Mouse (Mus musculus) granulocyte monocyte progenitor cell, adult 5-6 weeks (primary cell): ENCODE results near the gene Tyw1. TPM values are rescaled to one million over a fixed set of nuclear protein-coding genes. Genes with fewer than 3 reads are reported as not detected.

Experiments
- ATAC-seq: replicated peaks from 2 replicates; pipeline ENCODE4 v1.8.0; 2016; ENCODE audit warnings: mild to moderate bottlenecking, moderate TSS enrichment, inconsistent platforms; ENCODE audit not compliant: poor library complexity, severe bottlenecking
- total RNA-seq, 2 experiments: library from RNA; stranded (forward) in 1 of 2; stranded (reverse) in 1 of 2; fragments of 200-712, 200-1000 nt in 1 of 2; fragments of >200 nt in 1 of 2; fragmentation: Nextera tagmentation in 1 of 2; gene quantifications; 2 replicates each; pipeline ENCODE4 v1.2.3; 2014 to 2017

The Tyw1 gene
- total RNA-seq (2014; fragmentation: Nextera tagmentation), result 12.0 and 16.7 TPM in 2 replicates
- 31.9 and 37.4 TPM in 2 replicates for total RNA-seq (2017)

DNA sequence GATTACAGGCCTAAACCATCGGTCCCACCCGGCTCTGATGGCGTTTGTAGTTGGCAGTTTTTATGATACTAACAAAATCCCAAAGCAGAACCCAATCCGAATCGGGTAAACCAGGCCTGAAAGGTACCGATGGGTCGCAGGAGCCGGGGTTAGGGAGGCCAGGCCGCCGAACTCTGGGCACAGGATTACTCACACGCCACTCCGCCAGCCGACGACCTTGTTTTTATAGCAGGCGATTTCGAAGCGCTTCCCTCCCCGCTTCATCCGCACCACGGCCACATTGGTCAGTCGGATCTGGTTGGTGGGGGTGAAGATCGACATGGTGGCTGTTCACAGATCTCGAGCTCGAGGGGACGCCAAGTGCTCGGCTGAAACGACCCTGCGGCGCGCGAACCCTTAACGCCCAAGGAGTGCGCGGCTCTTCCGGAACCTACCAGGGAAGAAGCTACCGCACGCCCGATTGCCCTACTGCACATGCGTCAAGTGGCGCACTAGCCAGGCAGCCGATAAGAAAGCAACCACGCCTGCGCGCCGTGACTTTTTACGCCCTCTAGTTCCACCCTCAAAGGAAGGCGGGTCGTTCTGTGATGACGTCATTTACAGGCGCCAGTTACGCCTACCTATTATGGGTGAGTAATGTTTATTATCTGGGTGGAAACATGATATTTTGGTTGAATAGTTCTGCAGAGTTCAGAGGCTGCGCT lies at the start of gene Tyw1, which contains the start of gene Sbds:
TSS of gene Tyw1 (plus strand) at position 603 of the 704 bp plus-strand sequence.
TSS of gene Sbds (minus strand) at position 514 of the 704 bp plus-strand sequence.
- ATAC-seq, result peak; percentile 72

DNA sequence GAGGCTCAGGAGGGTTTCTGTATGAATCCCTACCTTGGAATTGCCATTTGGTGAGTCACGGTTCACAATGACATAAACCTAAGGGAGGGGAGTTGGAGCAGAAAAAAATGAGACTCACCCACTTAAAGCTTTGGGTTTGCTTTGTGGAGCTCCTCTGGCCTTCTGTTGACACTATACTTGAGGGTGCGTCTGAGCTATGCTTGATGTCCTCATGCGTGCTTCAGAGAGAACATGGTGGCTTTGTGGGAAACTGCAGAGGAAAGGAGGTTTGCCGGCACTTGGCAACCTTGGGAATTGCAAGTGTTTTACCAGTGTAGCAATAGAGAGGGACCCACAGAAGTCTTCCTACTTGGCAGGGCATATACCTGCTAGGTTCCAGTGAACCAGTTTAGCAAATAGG lies 48.1 kb upstream of the Tyw1 start:
- no peak for ATAC-seq

DNA sequence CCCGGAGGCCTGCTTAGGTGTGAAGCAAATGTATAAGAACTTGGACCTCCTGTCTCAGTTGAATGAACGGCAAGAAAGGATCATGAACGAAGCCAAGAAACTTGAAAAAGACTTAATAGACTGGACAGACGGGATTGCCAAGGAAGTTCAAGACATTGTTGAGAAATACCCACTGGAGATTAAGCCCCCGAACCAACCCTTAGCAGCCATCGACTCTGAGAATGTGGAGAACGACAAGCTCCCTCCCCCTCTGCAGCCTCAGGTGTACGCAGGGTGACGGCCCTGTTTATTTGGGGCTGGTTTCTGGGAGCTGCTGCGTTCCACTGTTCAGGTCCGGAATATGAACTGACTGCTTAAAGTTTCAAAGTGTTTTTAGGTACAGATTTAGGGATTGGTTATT lies 42.5 kb upstream of the Tyw1 start:
- ATAC-seq, result no peak

DNA sequence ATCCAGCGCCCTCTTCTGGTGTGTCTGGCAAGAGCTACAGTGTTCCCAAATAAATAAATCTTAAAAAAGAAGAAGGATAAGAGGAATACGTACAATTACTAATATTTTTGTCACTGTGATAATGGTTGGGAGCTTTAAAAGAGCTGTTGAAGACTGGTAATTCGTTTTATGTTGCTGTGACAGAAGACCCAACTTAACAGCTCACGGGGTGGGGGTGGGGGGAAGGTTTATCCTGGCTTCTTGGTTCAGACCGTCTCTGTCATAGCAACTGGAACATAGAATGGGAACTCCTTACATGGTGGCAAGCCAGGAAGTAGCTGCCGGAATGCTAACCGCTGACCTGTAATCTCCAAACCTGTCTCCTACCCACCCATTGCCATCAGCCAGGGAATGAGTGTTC lies 38.6 kb upstream of the Tyw1 start, which contains the start of gene Tmem248:
TSS of gene Tmem248 (plus strand) at position 301 of the 400 bp plus-strand sequence.
- ATAC-seq, result no peak

DNA sequence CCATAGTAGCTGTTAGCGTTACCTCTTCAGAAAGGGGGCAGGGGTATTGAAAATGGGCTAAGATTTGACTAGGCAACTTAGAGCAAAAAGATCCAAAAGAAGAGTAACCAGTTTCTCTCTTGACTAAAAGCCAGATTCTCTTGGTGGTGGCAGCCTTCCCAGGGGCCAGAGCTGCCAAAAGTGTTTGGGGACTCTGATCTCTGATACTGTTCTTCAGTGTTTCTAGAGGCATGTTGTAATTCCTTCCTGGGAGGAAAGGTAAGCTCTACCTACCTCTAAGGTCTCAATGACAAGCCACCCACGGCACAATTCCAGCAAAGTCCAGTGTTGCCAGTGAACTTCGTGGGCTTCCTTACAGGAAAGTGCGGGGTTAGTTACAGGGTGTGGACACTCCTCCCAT lies 38.0 kb upstream of the Tyw1 start:
- no peak for ATAC-seq

DNA sequence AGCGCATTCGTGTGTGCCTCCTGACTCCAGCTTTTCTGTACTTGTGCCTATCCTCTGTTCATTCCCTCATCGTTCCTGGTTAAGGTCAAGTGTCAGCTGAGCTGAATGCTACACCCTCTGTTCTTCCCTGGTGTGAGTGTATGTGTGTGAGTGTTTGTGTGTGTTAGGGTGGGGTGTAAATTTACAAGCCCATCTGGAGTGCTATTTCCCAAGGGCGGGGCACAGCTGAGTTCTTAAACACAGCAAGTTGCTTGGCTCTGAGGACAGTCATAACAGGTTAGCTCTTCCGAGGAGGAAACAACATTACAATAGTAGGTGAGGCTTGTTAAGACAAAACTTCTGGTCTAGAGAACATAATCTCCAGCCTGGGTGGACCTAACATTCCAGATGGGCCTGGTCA lies 37.1 kb upstream of the Tyw1 start:
- ATAC-seq, result no peak

DNA sequence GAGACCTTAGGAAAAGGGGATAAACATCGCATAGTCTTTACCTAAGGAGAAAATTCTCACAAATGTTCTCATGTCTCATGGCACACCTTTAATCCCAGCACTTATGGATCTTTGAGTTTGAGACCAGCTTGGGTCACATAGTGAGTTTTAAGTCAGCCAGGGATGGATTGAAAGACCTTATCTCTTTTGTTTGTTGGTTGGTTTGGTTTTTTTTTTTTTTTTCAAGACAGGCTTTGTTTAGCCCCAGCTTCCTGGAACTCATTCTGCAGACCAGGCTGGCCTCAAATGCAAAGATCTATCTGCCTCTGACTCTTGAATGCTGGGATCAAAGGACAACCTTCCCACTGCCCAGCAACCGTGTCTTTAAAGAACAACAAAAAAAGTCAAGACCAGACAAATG lies 34.1 kb upstream of the Tyw1 start:
- ATAC-seq, result no peak

DNA sequence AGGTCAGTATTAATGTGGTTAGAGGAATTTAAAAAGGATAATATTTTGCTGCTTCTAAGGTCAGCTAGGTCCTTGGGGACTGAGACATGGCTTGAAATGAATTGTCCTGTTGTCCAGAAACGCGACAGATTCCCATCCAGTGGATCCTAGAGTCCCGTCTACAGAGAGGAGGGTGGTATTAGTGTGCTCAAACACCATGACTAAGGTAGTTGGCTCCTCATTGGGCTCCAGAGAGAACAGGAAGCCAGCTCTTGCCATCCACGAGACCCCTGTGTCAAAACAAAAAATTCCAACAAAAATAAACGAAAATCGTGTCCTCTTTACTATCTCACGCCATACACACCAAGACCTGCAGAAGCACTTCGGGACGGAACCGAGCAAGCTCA lies 33.7 kb upstream of the Tyw1 start:
- ATAC-seq, result peak; percentile 52

DNA sequence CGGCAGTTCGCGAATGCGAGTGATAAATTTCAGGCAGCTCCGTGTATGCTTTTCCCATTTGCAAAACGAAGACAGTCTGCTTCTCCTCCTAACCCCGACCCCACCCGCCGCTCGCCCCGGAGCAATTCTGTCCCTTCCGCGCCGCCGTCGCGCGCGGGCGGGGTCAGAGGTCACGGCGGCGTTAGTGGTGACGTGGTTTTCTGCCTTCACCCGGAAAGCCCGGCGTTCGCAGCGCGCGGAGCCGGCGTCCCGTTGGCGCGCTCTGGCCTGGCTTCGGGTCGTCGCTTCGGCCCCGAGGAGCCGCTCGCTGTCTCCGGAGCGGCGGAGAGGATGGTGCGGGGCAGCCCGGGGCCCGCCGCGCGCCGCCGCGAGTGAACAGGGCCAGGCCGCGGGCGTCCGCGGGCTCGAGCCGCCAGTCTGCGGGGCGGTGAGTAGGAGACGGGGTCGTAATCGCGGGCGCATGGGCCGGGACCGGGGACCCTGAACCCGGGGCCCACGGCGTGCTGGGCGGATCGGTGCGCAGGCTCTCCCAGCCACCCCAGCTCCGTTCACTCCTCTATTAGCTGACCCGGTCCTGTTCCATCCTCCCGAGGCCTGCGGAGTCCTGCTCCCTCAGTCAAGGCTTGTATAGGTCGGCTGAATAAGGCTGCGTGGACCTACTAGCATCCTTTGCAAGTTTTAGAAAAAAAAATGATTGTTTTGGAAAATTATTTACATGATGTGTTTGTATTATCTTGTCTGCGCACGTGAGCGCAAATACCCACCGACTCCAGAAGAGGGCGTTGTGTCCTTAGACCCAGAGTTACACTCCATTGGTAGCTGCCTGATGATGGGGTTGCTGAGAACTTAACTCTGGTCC lies 33.0 kb upstream of the Tyw1 start:
- peak; percentile 87 for ATAC-seq

DNA sequence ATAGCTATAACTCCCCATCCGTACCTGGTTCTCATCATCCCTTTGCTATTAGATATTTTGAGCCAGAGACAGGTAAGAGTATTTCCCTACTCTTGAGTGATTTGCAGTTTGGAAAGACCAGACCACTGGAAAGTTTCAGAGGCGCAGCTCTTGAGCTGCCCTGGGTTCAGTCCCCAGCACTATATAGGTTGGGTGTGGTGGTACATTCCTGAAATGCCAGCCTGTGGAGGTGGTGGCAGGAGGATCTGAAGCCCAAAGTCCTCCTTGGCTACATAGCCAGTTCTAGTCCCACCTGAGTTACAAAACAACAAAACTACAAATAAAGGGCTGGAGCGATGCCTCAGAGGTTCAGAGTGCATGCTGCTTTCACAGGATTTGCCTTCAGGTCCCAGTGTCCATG lies 28.6 kb upstream of the Tyw1 start:
- no peak for ATAC-seq

DNA sequence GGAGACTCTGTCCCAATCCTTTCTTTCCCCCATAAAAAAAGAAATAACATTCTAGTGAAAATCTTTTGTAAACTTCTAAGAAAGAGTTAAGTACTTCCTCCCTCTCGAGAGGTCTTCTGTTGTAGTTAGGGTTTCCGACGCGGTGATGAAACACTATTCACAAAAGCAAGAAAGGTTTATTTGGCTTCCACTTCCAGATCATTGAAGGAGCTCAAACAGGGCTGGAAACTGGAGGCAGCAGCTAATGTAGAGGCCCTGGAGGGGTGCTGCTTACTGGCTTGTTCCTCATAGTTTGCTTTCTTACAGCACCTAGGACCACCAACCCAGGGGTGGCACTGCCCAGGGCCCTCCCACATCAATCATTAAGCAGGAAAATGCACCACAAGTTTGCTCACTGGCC lies 27.3 kb upstream of the Tyw1 start:
- ATAC-seq, result peak; percentile 70

DNA sequence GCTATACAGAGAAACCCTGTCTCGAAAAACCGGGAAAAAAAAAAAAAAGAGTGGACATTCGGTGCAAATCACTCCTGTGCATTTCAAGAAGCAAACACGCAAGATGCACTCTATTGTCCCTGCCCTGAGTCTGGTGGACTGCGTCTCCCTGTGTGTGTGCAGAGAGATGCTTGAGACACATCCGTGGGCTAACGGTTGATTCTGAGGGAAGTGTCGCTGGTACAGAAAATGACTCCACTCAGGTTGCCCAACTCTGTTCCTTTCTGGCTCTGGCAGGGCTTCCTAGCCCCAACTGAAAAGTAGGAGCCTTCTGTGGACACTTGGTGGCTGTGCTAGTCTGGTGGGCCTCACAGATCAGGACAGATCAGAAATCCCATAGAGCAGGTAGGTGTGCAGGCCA lies 19.1 kb upstream of the Tyw1 start:
- ATAC-seq, result peak; percentile 89

DNA sequence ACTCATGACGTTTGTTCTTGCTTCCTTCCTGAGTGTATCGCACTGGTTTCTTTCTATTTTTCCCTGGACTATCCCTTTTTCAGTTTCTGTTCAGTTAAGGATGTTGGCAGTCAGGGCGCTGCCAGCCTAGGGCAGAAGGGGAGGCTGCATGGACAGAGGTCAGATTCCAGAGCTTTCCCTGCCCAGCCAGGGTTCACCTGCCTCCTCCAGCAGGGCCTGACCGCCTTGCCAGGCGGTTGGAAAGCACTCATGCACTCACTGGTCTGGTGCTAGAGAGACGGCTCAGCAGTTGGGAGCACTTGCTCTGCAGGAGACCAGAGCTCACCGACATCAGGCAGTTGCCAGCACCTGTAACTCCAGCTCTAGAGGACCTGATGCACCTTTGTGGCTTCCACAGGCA lies 16.2 kb upstream of the Tyw1 start:
- ATAC-seq, result no peak

DNA sequence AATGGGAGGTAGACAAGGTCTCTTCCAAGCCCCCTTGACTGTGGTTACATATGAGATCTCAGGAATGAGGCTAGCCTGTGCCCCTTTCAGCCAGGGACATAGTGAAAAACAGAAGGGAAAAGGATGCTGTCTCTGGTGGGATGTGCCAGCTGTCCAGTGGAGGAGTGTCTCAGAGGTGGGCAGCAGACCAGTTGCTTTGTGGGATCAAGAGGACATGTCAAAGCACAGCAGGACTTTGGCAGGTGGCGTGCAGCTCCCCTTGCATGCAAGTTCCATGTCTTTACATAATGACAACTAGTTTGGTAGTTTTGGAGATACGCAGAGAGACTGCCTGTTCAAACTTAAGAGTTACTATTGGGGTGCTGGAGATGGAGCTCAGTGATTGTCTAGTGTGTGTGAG lies 15.6 kb upstream of the Tyw1 start:
- no peak for ATAC-seq

DNA sequence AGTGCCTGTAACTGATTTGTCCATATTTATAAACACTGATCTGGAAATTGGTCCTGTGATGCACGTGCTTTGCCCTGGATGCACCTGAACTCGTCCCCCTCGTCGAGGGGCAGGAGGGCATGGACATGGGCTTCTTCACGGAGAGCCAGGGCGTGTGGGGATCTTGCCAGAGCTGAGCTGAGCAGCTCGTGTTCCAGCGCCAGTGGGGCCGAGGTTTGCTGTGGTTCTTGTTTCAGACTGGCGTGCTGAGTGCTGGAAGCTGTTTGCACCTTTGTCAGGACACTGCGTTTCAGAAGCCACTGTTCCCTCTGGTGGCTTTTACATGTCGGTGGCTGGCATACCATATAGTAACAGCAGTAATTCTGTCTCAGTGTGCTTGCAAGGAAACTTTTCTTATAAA lies 14.0 kb upstream of the Tyw1 start:
- no peak for ATAC-seq

DNA sequence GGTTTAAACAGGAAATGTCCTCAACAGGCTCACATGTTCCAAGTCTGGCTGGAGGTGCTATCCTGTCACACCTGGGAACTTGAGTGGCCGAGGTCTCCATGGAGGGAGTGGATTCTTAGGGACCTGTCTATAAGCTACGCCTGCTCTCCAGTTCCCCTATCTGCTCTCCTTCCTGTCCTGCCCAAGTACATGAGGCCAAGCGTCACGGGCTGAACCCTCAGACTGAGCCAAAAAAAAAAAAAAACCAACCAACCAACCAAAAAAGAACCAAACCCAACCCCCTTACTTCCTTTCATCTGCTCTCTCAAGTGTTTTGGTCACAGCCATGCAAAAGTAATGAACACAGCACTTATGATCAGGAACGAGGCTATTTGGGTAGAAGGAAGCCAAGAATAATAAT lies 7.6 kb upstream of the Tyw1 start:
- peak; percentile 59 for ATAC-seq

DNA sequence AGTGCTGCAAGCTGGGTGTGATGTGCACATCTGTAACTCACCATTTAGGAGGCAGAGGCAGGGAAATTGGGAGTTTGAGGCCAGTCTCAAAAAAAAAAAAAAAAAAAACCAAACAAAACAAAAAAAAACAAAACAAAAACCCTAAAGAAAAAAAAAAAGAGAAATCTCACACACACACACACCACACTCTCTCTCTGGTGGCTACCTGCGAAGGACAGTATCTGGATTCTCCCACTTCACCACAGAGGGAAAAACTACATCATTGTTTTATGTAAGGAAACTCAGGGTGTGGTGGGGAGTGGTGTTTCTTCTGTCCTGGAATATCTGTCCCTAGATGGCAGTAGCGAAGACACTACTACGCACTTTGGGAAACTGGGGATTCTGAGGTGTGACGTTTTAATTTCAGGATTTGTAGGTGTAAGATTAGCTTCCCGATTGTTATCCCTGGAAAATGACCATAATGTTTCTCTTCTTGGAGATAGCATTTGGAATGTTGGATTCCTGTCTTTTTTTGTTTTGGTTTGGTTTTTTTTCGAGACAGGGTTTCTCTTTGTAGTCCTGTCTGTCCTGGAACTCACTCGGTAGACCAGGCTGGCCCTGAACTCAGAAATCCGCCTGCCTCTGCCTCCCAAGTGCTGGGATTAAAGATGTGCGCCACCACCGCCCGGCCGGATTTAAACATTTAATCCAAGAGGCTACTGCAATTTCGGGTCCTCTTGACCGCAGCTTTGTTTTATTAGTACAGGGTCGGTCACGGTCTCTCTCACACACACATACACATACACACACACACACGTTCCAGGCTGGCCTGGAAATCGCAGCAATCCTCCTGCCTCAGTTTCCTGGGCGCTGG lies 1.0 kb upstream of the Tyw1 start:
- peak; percentile 8; the same call in 1 of the 2 replicates for ATAC-seq

DNA sequence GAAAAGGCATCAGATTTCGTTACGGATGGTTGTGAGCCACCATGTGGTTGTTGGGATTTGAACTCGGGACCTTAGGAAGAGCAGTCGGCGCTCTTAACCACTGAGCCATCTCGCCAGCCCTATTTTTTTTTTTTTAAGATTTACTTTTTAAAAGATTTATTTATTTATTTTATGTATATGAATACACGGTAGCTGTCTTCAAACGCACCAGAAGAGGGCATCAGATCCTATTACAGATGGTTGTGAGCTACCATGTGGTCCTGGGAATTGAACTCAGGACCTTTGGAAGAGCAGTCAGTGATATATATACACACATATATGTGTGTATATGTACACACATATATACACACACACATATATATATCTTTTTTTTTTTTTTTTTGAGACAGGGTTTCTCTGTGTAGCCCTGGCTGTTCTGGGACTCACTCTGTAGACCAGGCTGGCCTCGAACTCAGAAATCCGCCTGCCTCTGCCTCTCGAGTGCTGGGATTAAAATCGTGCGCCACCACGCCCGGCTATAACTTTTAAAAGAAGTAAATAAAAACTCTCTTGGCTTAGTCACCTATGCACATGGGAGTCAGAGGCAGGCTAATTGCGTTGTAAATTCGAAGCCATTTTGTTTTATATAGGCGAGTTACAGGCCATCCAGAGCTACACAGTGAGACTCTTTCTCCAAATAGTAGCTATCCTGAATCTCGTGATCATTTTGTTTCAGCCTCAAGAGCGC lies 543 bp downstream of the Tyw1 start:
- ATAC-seq, result 0 out of 2 replicates have a peak, but pooled peaks have one; percentile 1

DNA sequence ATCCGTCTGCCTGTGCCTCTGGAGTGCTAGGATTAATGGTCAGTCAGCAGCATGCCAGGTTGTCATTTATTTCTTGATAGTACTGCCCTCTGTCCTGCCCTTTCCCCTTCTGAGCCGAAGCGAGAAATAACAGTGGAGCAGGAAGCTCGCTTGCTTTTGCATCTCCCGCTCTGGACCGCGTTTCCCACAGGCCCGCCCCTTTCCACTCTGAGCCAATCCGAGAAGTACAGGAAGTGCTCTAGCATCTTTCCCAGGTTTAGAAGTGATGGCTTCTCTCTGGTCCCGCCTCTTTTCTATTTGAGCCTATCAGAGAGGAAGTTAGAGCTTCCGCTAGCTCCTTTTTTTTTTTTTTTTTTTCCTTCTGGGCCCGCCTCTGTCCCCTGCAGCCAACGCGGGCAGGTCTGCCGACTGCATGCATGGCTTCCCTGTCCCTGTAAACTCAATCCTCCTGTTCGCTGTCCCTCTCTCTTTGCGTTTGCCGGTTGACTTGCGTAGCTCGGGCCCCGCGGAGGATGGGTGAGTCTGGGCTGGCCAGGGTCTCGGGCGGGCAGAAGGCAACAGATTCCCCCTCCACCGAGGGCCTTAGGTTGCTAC lies 1.4 kb downstream of the Tyw1 start:
- peak; percentile 79 for ATAC-seq

DNA sequence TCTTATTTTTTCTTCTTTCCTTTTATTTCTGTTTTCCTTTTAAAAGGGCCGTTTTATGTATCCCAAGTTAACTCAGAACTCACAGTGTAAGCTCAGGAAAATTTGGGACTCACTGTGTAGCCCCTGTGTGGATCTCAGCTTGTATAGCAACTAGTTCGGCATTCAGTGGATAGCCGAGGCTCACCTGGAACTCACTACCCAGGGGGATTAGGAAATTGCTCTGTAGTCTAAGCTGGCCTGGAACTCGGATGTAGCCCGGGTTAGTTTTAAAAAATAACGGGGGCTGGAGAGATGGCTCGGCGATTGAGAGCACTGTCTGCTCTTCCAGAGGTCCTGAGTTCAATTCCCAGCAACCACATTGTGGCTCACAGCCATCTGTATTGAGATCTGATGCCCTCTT lies 1.9 kb downstream of the Tyw1 start:
- no peak for ATAC-seq
